ENCODE assay signal across 31 mouse cellular contexts in the genomic region with DNA sequence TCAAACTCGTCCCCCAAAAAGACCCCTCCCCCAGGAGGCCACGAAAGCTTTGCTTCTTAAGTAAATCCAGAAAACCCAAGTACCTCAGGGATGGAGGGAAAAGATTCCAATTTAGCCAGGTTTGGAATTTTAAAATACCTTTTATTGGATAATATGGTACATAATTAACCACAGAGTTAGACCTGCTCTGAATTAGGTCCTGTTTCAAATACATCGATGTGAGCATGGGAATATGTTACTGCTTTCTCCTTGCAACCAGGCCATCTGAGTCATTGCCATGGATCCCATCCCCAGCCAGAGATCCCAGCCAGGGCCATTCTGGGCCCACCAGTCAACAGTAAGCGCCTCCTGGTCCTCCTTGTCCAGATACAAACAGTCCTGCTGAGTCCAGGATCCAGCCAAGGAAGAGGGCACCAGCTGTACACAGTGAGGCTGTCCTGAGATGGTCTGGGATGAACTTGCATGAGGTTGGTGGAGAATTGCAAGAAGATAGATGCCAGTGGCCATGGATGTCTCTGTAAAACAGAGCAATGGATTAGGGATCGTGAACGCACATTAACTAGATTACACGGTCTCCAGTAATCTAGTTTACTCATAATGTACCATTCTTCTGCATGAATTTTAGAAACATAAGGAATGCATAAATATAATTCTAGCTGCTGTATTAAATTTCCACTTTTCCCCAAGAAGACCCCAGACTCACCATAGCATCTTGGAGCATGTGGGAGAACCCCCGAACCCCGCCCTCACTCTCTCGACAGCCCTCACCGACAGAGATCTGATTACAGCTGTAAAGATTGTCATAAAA. TPM values are rescaled to one million over a fixed set of nuclear protein-coding genes. Genes with fewer than 3 reads are reported as not detected.
DNase-seq lines count a peak whose midpoint lies in the region; ATAC-seq lines count a peak whose summit lies in the region.
"Had no signal": no experiment of that assay in that cellular context is flagged by ENCODE, and none has a peak within 500 bp of the region (broad histone marks: within the 10 kb centered on the region; RNA-seq: fewer than 3 reads in every experiment).

No protein-coding gene starts in this region.

- no peak overlapping the region for H3K27ac ChIP-seq in embryonic facial prominence, embryonic 11.5 days (replicated peaks; ENCODE audit: low read depth, low read length)
- no peak overlapping the region for H3K27ac ChIP-seq in embryonic facial prominence, embryonic 10.5 days (replicated peaks)
- peak overlapping the region; percentile 47; the same call in 1 of the 2 replicates for H3K27ac ChIP-seq in limb, embryonic 12.5 days
- no peak overlapping the region for H3K27ac ChIP-seq in limb, embryonic 10.5 days
- H3K27ac ChIP-seq in embryonic facial prominence, embryonic 14.5 days (replicated peaks; ENCODE audit: low read depth, low read length), result peak overlapping the region; percentile 53
- H3K27ac ChIP-seq: forebrain, embryonic 12.5 days; heart, embryonic 10.5 days; heart, embryonic 15.5 days; hindbrain, postnatal 0 days; kidney, embryonic 15.5 days; layer of hippocampus, adult 2 months; left cerebral cortex, adult 2 months; liver, embryonic 12.5 days; midbrain, embryonic 12.5 days; neural tube, embryonic 13.5 days had no signal

- DNase-seq in embryonic facial prominence, embryonic 11.5 days (ENCODE audit: low spot score), result peak; percentile 51
- DNase-seq in embryonic facial prominence, embryonic 10.5 days (ENCODE audit: low spot score), result no peak
- DNase-seq in limb, embryonic 10.5 days (ENCODE audit: low spot score), result no peak
- DNase-seq in embryonic facial prominence, embryonic 14.5 days (ENCODE audit: low spot score), result peak; percentile 64
- no peak for DNase-seq in embryo, embryonic 9.5 days (ENCODE audit: extremely low spot score)
- no peak for DNase-seq in cerebellum, adult 18-20 months
- DNase-seq: adrenal gland, postnatal 25 days; cerebellum, adult 11-12 months; cerebellum, postnatal 36 days; forebrain, postnatal 0 days; gastrocnemius, postnatal 14 days; heart, adult 11 months; kidney, adult 18-20 months; kidney, postnatal 36 days; liver, postnatal 0 days; lung, postnatal 36 days; thymus, adult 2 months; thymus, postnatal 4 days had no signal

- 65% methylated on average over 11 of the region's 11 CpGs for whole genome bisulfite sequencing in embryonic facial prominence, embryonic 11.5 days
- 73% methylated on average over 11 of the region's 11 CpGs for WGBS in embryonic facial prominence, embryonic 10.5 days
- 58% methylated on average over 11 of the region's 11 CpGs for WGBS in limb, embryonic 12.5 days
- 80% methylated on average over 11 of the region's 11 CpGs for WGBS in limb, embryonic 10.5 days
- WGBS in embryonic facial prominence, embryonic 14.5 days, result 50% methylated on average over 11 of the region's 11 CpGs

- no peak for ATAC-seq in embryonic facial prominence, embryonic 11.5 days (replicated peaks; ENCODE audit: insufficient number of reproducible peaks, low FRiP score, low TSS enrichment, low read depth)
- no peak for ATAC-seq in limb, embryonic 12.5 days (ENCODE audit: insufficient number of reproducible peaks, insufficient read depth, low FRiP score, low TSS enrichment, low read depth)
- peak; percentile 71; the same call in 1 of the 2 replicates for ATAC-seq in embryonic facial prominence, embryonic 14.5 days (ENCODE audit: low read depth)
- ATAC-seq: forebrain, postnatal 0 days; hindbrain, postnatal 0 days; liver, embryonic 12.5 days; liver, postnatal 0 days had no signal

- H3K4me2 ChIP-seq in embryonic facial prominence, embryonic 11.5 days (ENCODE audit: low read depth, low read length), result no peak overlapping the region
- H3K4me2 ChIP-seq in limb, embryonic 12.5 days, result no peak overlapping the region
- no peak overlapping the region for H3K4me2 ChIP-seq in embryonic facial prominence, embryonic 14.5 days (ENCODE audit: low read depth, low read length)
- H3K4me2 ChIP-seq: forebrain, embryonic 12.5 days; heart, embryonic 15.5 days; kidney, embryonic 15.5 days; liver, embryonic 12.5 days; midbrain, embryonic 12.5 days; neural tube, embryonic 13.5 days had no signal

- H3K9me3 ChIP-seq in embryonic facial prominence, embryonic 11.5 days (replicated peaks; ENCODE audit: control insufficient read depth, low read length), result no peaks in the 10 kb centered on the region
- H3K9me3 ChIP-seq in embryonic facial prominence, embryonic 10.5 days, result no peaks in the 10 kb centered on the region
- no peaks in the 10 kb centered on the region for H3K9me3 ChIP-seq in limb, embryonic 12.5 days
- H3K9me3 ChIP-seq in limb, embryonic 10.5 days (replicated peaks), result no peaks in the 10 kb centered on the region
- no peaks in the 10 kb centered on the region for H3K9me3 ChIP-seq in embryonic facial prominence, embryonic 14.5 days (ENCODE audit: control insufficient read depth, low read length)
- H3K9me3 ChIP-seq: forebrain, embryonic 12.5 days; heart, embryonic 10.5 days; heart, embryonic 15.5 days; kidney, embryonic 15.5 days; liver, embryonic 12.5 days; midbrain, embryonic 12.5 days; neural tube, embryonic 13.5 days had no signal

- H3K4me1 ChIP-seq in embryonic facial prominence, embryonic 11.5 days (ENCODE audit: control insufficient read depth, insufficient read depth, low read length), result no peaks in the 10 kb centered on the region
- peaks cover 22% of the 10 kb centered on the region; the same call in 1 of the 2 replicates for H3K4me1 ChIP-seq in embryonic facial prominence, embryonic 10.5 days
- peaks cover 18% of the 10 kb centered on the region; the same call in 1 of the 2 replicates for H3K4me1 ChIP-seq in limb, embryonic 12.5 days (replicated peaks)
- H3K4me1 ChIP-seq in limb, embryonic 10.5 days, result 0 out of 2 replicates have a peak, but pooled peaks cover 4% of the 10 kb centered on the region
- 0 out of 2 replicates have a peak, but pooled peaks cover 7% of the 10 kb centered on the region for H3K4me1 ChIP-seq in embryonic facial prominence, embryonic 14.5 days (ENCODE audit: control insufficient read depth, insufficient read depth, low read length)
- H3K4me1 ChIP-seq: forebrain, embryonic 12.5 days; heart, embryonic 10.5 days; heart, embryonic 15.5 days; liver, embryonic 12.5 days; midbrain, embryonic 12.5 days; neural tube, embryonic 13.5 days had no signal

- no peak overlapping the region for H3K4me3 ChIP-seq in embryonic facial prominence, embryonic 11.5 days (ENCODE audit: low read depth, low read length)
- no peak overlapping the region for H3K4me3 ChIP-seq in embryonic facial prominence, embryonic 10.5 days
- no peak overlapping the region for H3K4me3 ChIP-seq in limb, embryonic 12.5 days (replicated peaks)
- no peak overlapping the region for H3K4me3 ChIP-seq in limb, embryonic 10.5 days
- H3K4me3 ChIP-seq in embryonic facial prominence, embryonic 14.5 days (ENCODE audit: low read depth, low read length), result no peak overlapping the region
- H3K4me3 ChIP-seq: forebrain, embryonic 12.5 days; heart, embryonic 10.5 days; heart, embryonic 15.5 days; kidney, embryonic 15.5 days; layer of hippocampus, adult 2 months; left cerebral cortex, adult 2 months; liver, embryonic 12.5 days; midbrain, embryonic 12.5 days; neural tube, embryonic 13.5 days had no signal

- H3K36me3 ChIP-seq in embryonic facial prominence, embryonic 11.5 days (replicated peaks; ENCODE audit: control insufficient read depth, insufficient read depth, low read depth, low read length), result no peaks in the 10 kb centered on the region
- H3K36me3 ChIP-seq in embryonic facial prominence, embryonic 10.5 days (replicated peaks), result no peaks in the 10 kb centered on the region
- no peaks in the 10 kb centered on the region for H3K36me3 ChIP-seq in limb, embryonic 12.5 days
- H3K36me3 ChIP-seq in limb, embryonic 10.5 days, result no peaks in the 10 kb centered on the region
- no peaks in the 10 kb centered on the region for H3K36me3 ChIP-seq in embryonic facial prominence, embryonic 14.5 days (ENCODE audit: control insufficient read depth, insufficient read depth, low read length)
- H3K36me3 ChIP-seq: forebrain, embryonic 12.5 days; heart, embryonic 10.5 days; heart, embryonic 15.5 days; kidney, embryonic 15.5 days; liver, embryonic 12.5 days; midbrain, embryonic 12.5 days; neural tube, embryonic 13.5 days had no signal

- H3K27me3 ChIP-seq in embryonic facial prominence, embryonic 11.5 days (ENCODE audit: control insufficient read depth, insufficient read depth, low read length), result no peaks in the 10 kb centered on the region
- no peaks in the 10 kb centered on the region for H3K27me3 ChIP-seq in embryonic facial prominence, embryonic 10.5 days (replicated peaks; ENCODE audit: low read depth, poor library complexity, severe bottlenecking)
- H3K27me3 ChIP-seq in limb, embryonic 12.5 days, result no peaks in the 10 kb centered on the region
- H3K27me3 ChIP-seq in limb, embryonic 10.5 days (ENCODE audit: low read depth, poor library complexity, severe bottlenecking), result no peaks in the 10 kb centered on the region
- H3K27me3 ChIP-seq in embryonic facial prominence, embryonic 14.5 days (replicated peaks; ENCODE audit: control insufficient read depth, insufficient read depth, low read length), result no peaks in the 10 kb centered on the region
- H3K27me3 ChIP-seq: forebrain, embryonic 12.5 days; heart, embryonic 15.5 days; kidney, embryonic 15.5 days; liver, embryonic 12.5 days; midbrain, embryonic 12.5 days; neural tube, embryonic 13.5 days had no signal

- no peak overlapping the region for H3K9ac ChIP-seq in embryonic facial prominence, embryonic 11.5 days (replicated peaks; ENCODE audit: low read length)
- H3K9ac ChIP-seq in limb, embryonic 12.5 days (replicated peaks), result no peak overlapping the region
- H3K9ac ChIP-seq in embryonic facial prominence, embryonic 14.5 days (ENCODE audit: low read depth, low read length), result no peak overlapping the region
- H3K9ac ChIP-seq: forebrain, embryonic 12.5 days; forebrain, postnatal 0 days; heart, embryonic 15.5 days; kidney, embryonic 15.5 days; liver, embryonic 12.5 days; liver, postnatal 0 days; midbrain, embryonic 12.5 days; neural tube, embryonic 13.5 days had no signal

RNA-seq across cellular contexts. Expression of a gene that starts 25.9 kb away (rescaled TPM):
- not detected in 2 replicates for polyA plus RNA-seq in embryonic facial prominence, embryonic 11.5 days (2014; fragmentation: Nextera tagmentation; extraction: Ambion mirVana)
- not detected in 2 replicates for polyA plus RNA-seq in embryonic facial prominence, embryonic 10.5 days (2016; fragmentation: Nextera tagmentation; extraction: Ambion mirVana)
- not detected in 2 replicates for polyA plus RNA-seq in limb, embryonic 12.5 days (2016; fragmentation: Nextera tagmentation; extraction: Ambion mirVana)
- polyA plus RNA-seq in limb, embryonic 10.5 days (2016; fragmentation: Nextera tagmentation; extraction: Ambion mirVana), result not detected in 2 replicates
- polyA plus RNA-seq in embryonic facial prominence, embryonic 14.5 days (2014; fragmentation: Nextera tagmentation; extraction: Ambion mirVana), result 0.61 TPM in 1 of 2 replicates, not detected in the other
- polyA plus RNA-seq: forebrain, embryonic 12.5 days; forebrain, postnatal 0 days; hindbrain, embryonic 11.5 days; hindbrain, postnatal 0 days; kidney, embryonic 15.5 days; liver, embryonic 12.5 days; liver, postnatal 0 days; lung, embryonic 16.5 days; midbrain, embryonic 12.5 days; neural tube, embryonic 13.5 days; thymus, adult 2 months had no signal

Comparison
In these comparisons a context has a peak if more than half of its experiments do, and no peak if none do; other contexts are left out.
1. DNase-seq: peak in embryonic facial prominence, embryonic 11.5 days (single experiment) and embryonic facial prominence, embryonic 14.5 days (single experiment); none in embryonic facial prominence, embryonic 10.5 days (single experiment), limb, embryonic 10.5 days (single experiment), embryo, embryonic 9.5 days (single experiment) and cerebellum, adult 18-20 months (0 of 2).
2. H3K27ac ChIP-seq: peak in limb, embryonic 12.5 days (single experiment) and embryonic facial prominence, embryonic 14.5 days (single experiment); none in embryonic facial prominence, embryonic 11.5 days (single experiment), embryonic facial prominence, embryonic 10.5 days (single experiment) and limb, embryonic 10.5 days (single experiment).